Mouse (Mus musculus): ENCODE measurements around the gene Rbfox3. TPM values are rescaled to one million over a fixed set of nuclear protein-coding genes. Genes with fewer than 3 reads are reported as not detected.

The Rbfox3 gene
- total RNA-seq, 2 experiments from 2014 or later, result 0.26 to 0.63 TPM

DNA sequence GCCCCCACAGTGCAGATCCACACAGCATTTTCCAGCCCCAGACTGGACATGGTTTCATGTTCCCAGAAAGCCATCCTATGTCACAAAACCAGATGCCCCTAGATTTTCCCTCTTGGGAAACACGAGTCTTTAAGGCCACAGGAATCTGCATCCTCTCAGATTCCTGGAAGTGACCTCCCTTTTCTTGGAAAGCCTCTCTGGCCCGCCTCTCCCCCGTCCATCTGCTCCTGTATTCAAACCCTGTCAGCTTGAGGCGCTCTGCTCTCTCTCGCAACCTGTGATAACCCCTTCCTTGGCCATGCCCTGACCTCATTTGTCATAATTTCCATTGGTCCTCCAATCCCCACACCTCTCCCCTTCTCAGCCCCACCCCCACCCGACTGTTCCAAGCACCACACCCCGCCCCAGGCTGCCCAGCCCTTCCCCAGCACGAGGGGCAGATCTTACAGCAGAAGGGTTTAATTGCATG, 183.3 kb downstream of the Rbfox3 start:
- DNase-seq, result peak; percentile 26

DNA sequence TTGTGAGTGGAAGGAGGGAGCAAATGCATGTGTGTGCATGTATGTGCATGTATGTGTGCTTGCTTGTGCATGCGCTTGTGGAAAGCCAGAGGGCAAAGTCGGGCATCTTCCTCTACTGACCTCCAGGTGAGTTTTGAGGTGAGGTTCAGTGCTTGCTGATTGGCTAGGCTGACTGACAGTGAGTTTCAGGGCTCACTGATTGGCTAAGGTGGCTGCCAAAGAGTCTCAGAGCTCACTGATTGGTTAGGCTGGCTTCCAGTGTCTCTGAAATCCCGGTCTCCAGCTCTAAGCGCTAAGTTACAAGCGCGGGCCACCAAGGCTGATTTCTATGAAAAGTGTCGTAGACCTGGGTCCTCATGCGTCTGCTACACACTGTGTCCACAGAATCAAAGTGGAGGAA, 185.0 kb downstream of the Rbfox3 start:
- DNase-seq, result no peak

DNA sequence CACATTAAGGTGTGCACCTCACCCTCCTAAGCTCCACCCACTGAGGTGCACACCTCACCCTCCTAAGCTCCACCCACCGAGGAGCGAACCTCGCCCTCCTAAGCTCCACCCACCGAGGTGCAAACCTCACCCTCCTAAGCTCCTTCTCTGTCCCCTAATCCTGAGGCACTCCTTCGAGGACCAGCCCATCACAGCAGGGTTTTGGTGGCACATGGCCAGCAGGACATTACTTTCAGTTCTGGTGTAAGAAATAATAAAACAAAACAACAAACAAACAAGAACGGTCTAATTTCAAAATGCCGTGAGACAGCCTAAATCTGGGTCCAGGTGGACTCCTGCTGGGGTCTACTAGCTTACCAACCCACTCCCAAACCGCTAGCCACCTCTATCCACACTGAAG, 187.0 kb downstream of the Rbfox3 start:
- DNase-seq, result no peak

DNA sequence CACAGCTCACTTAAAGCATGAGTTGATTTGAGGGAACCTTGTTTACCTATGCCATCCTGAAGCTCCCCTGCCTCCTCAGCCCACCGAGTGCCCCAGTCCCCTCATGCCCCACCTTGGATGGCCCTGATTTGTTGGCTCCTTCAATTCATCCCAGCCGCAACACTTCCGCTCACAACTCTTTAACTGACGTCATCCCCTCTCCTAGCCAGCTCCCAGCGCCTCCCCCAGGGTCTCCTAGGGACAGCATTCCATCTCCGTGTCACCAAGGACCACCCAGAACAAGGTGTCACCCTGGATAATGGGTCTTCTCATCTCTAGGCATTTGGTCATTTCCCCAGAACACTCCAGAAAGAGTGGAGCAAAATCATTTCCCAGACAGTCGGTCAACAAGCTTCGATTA, 188.2 kb downstream of the Rbfox3 start:
- no peak for DNase-seq

DNA sequence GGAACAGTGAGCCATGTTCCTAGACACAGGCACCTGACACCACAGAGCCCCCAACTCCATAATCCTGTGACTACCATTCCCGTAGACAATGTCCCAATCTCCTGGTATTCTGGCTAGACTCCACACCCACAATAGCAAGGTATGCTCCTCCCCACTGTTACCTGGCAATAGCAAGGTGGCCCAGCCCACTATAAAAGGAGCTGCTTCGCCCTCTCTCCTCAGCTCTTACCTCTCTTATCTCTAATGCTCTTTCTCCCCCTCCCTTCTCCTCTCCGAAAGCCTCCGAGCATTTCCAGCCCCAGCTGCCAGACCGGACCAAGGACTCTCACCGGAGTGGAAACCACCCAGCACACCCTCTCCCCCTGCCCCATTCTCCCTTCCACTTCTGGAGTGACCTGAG, 189.5 kb downstream of the Rbfox3 start:
- DNase-seq, result no peak

GRCm38 (mm10) chr11:118714601-118715524, 196.5 kb downstream of the Rbfox3 start:
- DNase-seq, result no peak

DNA sequence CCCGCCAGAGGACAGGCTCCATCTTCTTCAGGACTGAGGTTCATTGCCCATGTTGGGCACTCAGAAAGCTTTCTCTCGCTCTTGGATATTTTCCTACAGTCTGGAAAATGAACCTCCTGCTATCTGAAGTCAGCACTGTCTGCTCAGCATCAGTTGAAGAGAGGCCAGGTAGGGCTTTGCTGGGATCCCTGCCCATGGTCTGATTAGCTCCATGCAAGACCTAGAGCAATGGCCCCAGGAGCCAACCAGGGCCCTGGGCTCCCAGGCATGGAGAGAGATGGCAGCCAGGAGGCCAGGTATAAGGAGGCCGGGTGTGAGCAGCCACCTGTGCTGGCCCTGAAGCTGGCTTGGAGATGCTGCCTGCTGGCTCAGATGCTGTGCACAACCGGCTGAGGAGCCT, 198.6 kb downstream of the Rbfox3 start:
- DNase-seq, result no peak

DNA sequence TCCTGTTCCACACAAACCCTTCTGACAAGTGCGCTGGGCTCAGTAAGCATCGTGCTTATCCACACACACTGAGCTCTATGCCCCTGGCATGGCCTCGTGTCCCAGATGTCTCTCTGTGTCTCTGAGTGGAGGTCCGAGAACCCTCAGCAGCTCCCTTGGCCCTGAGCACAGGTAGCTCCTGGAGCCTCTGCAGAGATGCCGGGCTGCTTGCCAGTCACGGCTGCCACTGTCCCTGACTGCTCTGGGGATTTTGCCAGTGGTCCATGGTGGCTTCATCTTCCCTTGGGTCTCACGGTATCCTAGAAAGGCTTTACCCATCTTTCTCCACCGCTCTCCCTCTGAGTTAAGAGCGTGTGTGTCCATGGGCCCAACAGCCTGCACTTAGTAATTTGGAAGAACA, 199.3 kb downstream of the Rbfox3 start:
- DNase-seq, result no peak

GRCm38 (mm10) chr11:118710035-118710434, 201.4 kb downstream of the Rbfox3 start:
- DNase-seq, result no peak

GRCm38 (mm10) chr11:118696226-118696930, 215.0 kb downstream of the Rbfox3 start:
- DNase-seq, result no peak

- no peak for DNase-seq
Measured at GRCm38 (mm10) chr11:118693276-118693675, 218.1 kb downstream of the Rbfox3 start.

GRCm38 (mm10) chr11:118690262-118690661, 221.1 kb downstream of the Rbfox3 start:
- DNase-seq, result no peak

DNA sequence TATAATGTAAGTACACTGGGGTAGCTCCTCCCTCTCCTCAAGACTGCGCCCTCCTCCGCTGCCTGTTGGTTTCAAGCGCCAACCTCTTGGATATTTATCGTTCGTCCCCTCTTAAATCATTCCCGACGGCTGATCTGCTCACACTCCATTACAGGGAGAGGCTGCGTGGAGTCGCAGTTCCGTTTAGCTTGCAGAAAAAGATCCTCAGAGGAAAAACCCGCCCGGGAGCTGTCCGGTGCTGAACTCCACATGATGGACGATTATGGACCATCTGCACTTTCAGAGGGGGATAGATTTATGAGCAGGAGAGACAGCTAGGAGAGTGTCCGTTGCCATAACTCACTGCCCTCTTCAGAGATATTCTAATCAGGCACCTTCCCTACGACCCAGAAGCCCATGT, 226.0 kb downstream of the Rbfox3 start:
- peak; percentile 28 for DNase-seq

DNA sequence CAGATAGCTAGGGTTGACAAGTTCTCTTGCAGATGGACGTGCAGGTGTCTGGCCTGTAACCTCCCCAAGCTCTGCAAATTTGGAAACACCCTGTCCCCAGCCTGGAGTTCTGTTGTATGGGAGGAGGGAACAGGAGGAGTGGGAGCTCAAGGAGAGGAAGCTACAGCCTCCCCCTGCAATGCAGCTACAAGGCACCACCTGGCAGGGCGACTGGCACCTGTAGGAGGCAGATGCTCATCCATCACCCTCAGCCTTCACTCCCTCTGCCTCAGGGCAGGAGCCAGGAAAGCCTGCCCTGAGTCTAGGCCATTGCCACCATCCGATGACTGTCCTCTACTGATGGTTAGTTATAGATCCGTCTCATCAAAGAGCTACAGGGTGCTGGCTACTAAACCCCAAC, 226.7 kb downstream of the Rbfox3 start:
- DNase-seq, result no peak

DNA sequence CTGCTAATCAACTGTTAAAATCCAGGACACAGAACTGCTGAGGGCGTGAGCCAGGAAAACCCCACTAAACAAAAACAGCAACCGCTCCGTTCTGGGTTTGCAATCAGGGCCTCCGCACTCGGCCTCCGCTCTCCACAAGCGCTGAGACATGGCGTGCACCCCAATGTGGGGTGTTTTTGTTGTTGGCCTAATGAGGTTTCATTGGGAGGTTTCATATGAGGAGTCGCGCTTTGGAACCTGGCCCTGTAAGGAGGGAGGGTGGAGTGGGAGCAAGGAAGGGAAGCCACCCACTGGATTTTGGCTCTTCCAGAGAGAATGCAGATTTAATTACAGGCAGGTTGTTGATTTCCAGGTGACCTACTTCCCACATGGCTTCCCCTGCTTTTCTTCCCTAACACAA, 230.7 kb downstream of the Rbfox3 start:
- DNase-seq, result no peak

GRCm38 (mm10) chr11:118679736-118680410, 231.5 kb downstream of the Rbfox3 start:
- DNase-seq, result no peak

DNA sequence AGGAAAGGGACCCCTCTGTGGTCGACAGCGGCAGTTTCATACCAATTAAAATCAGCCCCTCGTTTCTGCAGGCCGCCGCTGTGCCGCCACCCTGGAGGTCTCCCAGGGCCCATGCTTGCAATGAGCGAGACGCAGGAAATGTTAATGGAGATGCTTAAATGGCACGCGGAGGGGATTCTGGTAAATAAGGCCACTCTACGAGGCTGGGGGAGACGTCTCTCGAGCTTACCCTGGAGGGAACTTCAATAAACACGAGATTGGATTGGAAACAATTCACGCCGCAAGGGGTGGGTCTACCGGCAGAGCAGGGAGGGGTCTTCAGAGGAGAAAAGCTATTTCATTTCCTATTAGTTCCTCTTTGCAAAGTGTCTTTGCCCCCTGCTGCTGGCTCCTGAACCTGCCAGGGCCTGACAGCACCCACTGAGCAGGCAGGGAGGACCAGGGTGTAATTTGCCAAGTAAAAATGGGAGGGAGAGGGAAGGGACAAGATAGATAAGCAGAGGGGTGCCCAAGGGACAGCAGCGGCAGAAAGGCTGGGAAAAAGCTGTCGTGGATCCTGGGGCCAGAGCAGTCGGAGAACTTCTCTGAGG, 232.8 kb downstream of the Rbfox3 start:
- no peak for DNase-seq

DNA sequence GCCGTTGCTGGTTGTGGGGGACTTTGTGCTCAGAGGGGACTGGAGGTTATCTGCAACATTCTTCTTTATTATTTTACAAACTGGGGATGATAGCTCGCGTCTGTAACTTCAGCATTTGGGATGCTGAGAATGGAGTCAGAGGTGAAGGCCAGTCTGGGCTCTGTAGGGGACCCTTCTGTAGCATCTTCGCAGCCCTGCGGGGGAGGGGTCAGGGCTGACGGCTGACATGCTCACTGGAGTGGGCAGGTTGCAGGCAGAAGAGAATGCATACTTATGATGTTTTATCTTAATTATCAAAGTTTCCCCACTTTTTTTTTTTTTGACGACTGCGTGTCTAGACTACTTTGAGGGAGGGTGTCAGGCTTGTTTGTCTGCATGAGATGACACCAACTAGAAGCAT, 234.1 kb downstream of the Rbfox3 start:
- DNase-seq, result no peak

- DNase-seq, result no peak
Measured at GRCm38 (mm10) chr11:118676364-118676763, 235.0 kb downstream of the Rbfox3 start.

GRCm38 (mm10) chr11:118671958-118672357, 239.4 kb downstream of the Rbfox3 start:
- no peak for DNase-seq

- DNase-seq, result no peak
Measured at GRCm38 (mm10) chr11:118671216-118671615, 240.2 kb downstream of the Rbfox3 start.

DNA sequence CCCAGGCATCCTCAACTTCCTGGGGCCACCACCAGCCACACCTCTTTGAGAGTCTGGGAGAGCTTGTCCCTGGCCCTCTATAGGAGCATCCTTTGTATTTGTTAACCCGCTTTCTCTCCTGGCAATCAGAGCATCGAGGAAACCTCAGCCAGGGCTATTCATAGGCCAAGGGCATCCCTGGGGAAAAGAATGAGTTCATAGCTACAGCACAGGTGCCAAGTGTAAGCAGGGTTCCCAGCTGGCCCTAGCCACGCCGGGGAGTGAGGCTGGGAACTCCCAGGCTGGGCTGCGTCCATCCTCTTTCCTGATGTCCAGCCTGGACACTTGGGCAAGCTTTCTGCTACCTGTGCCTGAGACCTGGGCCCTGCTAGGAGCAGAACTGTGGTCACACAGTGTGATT, 241.6 kb downstream of the Rbfox3 start:
- DNase-seq, result peak; percentile 20
